Mouse (Mus musculus): ENCODE data around the gene Ate1.
A peak's percentile ranks its signal among the peaks of the same experiment; 100 is the strongest.
"Not testable (repeated sequence)": the region's sequence is repeated elsewhere in the genome, so short reads cannot be mapped to it uniquely, and the experiment has no call there.

Gene Ate1

GRCm38 (mm10) chr7:130523451-130523850 is 3.3 kb upstream of the Ate1 start:
- DNase-seq (ENCODE audit: low read depth, low spot score): no peak

- DNase-seq (ENCODE audit: low read depth, low spot score): no peak
These were observed 748 bp upstream of the Ate1 start for GRCm38 (mm10) chr7:130520812-130521422.

GRCm38 (mm10) chr7:130519096-130520048 is 797 bp downstream of the Ate1 start:
- DNase-seq (ENCODE audit: low read depth, low spot score): peak; percentile 97

GRCm38 (mm10) chr7:130518213-130519095 is 1.7 kb downstream of the Ate1 start:
- DNase-seq (ENCODE audit: low read depth, low spot score): no peak

- DNase-seq (ENCODE audit: low read depth, low spot score): no peak
These were observed 9.9 kb downstream of the Ate1 start for GRCm38 (mm10) chr7:130510243-130510642.

GRCm38 (mm10) chr7:130503006-130503405 is 17.2 kb downstream of the Ate1 start:
- no peak for DNase-seq (ENCODE audit: low read depth, low spot score)

- DNase-seq (ENCODE audit: low read depth, low spot score): no peak
These were observed 18.7 kb downstream of the Ate1 start for GRCm38 (mm10) chr7:130501499-130501898.

GRCm38 (mm10) chr7:130493346-130493745 is 26.8 kb downstream of the Ate1 start:
- no peak for DNase-seq (ENCODE audit: low read depth, low spot score)

- no peak for DNase-seq (ENCODE audit: low read depth, low spot score)
These were observed 28.1 kb downstream of the Ate1 start for GRCm38 (mm10) chr7:130492026-130492425.

- not testable (repeated sequence) for DNase-seq (ENCODE audit: low read depth, low spot score)
These were observed 41.2 kb downstream of the Ate1 start for GRCm38 (mm10) chr7:130479003-130479402.

- peak; percentile 68 for DNase-seq (ENCODE audit: low read depth, low spot score)
These were observed 44.2 kb downstream of the Ate1 start for GRCm38 (mm10) chr7:130475970-130476369.

- DNase-seq (ENCODE audit: low read depth, low spot score): no peak
These were observed 46.3 kb downstream of the Ate1 start for GRCm38 (mm10) chr7:130473881-130474280.

GRCm38 (mm10) chr7:130472683-130473082 is 47.5 kb downstream of the Ate1 start:
- no peak for DNase-seq (ENCODE audit: low read depth, low spot score)

GRCm38 (mm10) chr7:130471045-130471444 is 49.1 kb downstream of the Ate1 start:
- DNase-seq (ENCODE audit: low read depth, low spot score): no peak

GRCm38 (mm10) chr7:130455587-130456246 is 64.5 kb downstream of the Ate1 start:
- DNase-seq (ENCODE audit: low read depth, low spot score): no peak

- no peak for DNase-seq (ENCODE audit: low read depth, low spot score)
These were observed 65.9 kb downstream of the Ate1 start for GRCm38 (mm10) chr7:130454226-130454625.

GRCm38 (mm10) chr7:130435776-130436175 is 84.4 kb downstream of the Ate1 start:
- no peak for DNase-seq (ENCODE audit: low read depth, low spot score)

GRCm38 (mm10) chr7:130432141-130432540 is 88.0 kb downstream of the Ate1 start:
- DNase-seq (ENCODE audit: low read depth, low spot score): no peak

GRCm38 (mm10) chr7:130426586-130426985 is 93.6 kb downstream of the Ate1 start:
- DNase-seq (ENCODE audit: low read depth, low spot score): peak; percentile 93

- DNase-seq (ENCODE audit: low read depth, low spot score): peak; percentile 39
These were observed 94.2 kb downstream of the Ate1 start for GRCm38 (mm10) chr7:130425991-130426390.

GRCm38 (mm10) chr7:130419961-130420360 is 100.2 kb downstream of the Ate1 start:
- no peak for DNase-seq (ENCODE audit: low read depth, low spot score)
